Mouse (Mus musculus) testis, adult 2 months (tissue): Measurements from ENCODE around the gene Vtn.

ENCODE experiments used
- CTCF ChIP-seq: fragments of 200-500 bp; IDR thresholded peaks from 2 replicates; pipeline ENCODE4 v1.5.1; 2012; ENCODE audit warnings: low read depth, mild to moderate bottlenecking, inconsistent platforms, low read length, moderate library complexity; ENCODE audit not compliant: control insufficient read depth, insufficient read depth, insufficient replicate concordance
- POLR2A ChIP-seq: fragments of 200-500 bp; IDR thresholded peaks from 2 replicates; pipeline ENCODE4 v1.6.1; 2012; ENCODE audit warnings: low read depth, mild to moderate bottlenecking, inconsistent platforms, low read length, moderate library complexity; ENCODE audit not compliant: control insufficient read depth

- no peak for TF ChIP-seq CTCF
- TF ChIP-seq POLR2A, result no peak
These were observed 36.6 kb downstream of the Vtn start for GRCm38 (mm10) chr11:78535376-78536079.
